Mouse (Mus musculus) MEL (cell line): ENCODE results near the gene Clmp.

Experiments
- CTCF ChIP-seq, 3 experiments: IDR thresholded peaks in 2 of 3; conservative IDR thresholded peaks in 1 of 3; 2 replicates each; pipeline ENCODE4 v1.5.1; 2011 to 2012; ENCODE audit warnings: low read length in 3 of 3, low read depth in 2 of 3, mild to moderate bottlenecking in 2 of 3, improper control_type of control experiment in 1 of 3, inconsistent platforms in 1 of 3, mixed read lengths in 1 of 3, moderate library complexity in 1 of 3; ENCODE audit not compliant: control insufficient read depth in 1 of 3, insufficient read depth in 1 of 3, poor library complexity in 1 of 3, severe bottlenecking in 1 of 3
- MAX ChIP-seq: IDR thresholded peaks from 2 replicates; pipeline ENCODE4 v1.6.1; 2011; ENCODE audit warnings: low read length, improper control_type of control experiment
- POLR2AphosphoS2 ChIP-seq: IDR thresholded peaks from 2 replicates; pipeline ENCODE4 v1.6.1; 2011; ENCODE audit warnings: low read length, improper control_type of control experiment
- POLR2AphosphoS5 ChIP-seq: IDR thresholded peaks from 2 replicates; pipeline ENCODE4 v1.6.1; 2012; ENCODE audit warnings: low read depth, borderline replicate concordance, mild to moderate bottlenecking, inconsistent platforms, low read length, moderate library complexity, mixed read lengths
- ZNF384 ChIP-seq: IDR thresholded peaks from 2 replicates; pipeline ENCODE4 v1.6.1; 2012; ENCODE audit warnings: low read depth, mild to moderate bottlenecking, inconsistent platforms, low read length, improper control_type of control experiment

DNA sequence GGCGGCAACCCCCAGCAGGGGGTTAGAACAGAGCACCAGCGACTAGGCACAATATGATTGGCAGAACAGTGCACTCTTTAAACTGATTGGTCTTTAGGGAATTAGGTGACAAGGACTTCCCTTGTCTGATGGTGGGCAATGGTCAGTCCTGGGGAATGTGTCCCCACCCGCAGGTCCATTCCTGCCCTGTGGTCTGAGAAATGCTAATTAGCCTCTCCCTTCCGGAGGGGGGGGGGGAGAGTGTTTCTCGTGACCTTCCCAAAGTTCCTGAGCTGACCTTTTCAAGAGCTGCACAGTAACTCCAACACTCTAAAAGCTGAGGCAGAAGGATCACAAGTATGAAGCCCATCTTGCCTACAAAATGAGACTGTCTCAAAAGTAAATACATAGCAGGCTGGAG lies 108.5 kb downstream of the Clmp start:
- TF ChIP-seq MAX: no peak
- no peak for TF ChIP-seq CTCF (IDR thresholded peaks at IDR 0.05 in 2 of 3, conservative IDR thresholded peaks at IDR 0.05 in 1 of 3; ENCODE audit: control insufficient read depth in 1 of 3, insufficient read depth in 1 of 3, low read depth in 2 of 3, low read length in 3 of 3, poor library complexity in 1 of 3, severe bottlenecking in 1 of 3)
- no peak for TF ChIP-seq ZNF384
- TF ChIP-seq POLR2AphosphoS2: no peak
- no peak for TF ChIP-seq POLR2AphosphoS5
